Mouse (Mus musculus) left cerebral cortex, postnatal 10 days (tissue): ENCODE results near the gene Nudt4. TPM values are rescaled to one million over a fixed set of nuclear protein-coding genes. Genes with fewer than 3 reads are reported as not detected.
"Not testable (repeated sequence)": the region's sequence is repeated elsewhere in the genome, so short reads cannot be mapped to it uniquely, and the experiment has no call there.

ENCODE experiments used
- DNase-seq, 2 experiments: peaks; one replicate each; pipeline ENCODE4 v3.0.0; 2021 to 2022; ENCODE audit warnings: low spot score in 2 of 2, mixed read lengths in 1 of 2; ENCODE audit errors: extremely low spot score in 1 of 2
- intact Hi-C: fragments of 180-260 bp; cut with DNase I; formaldehyde crosslinking; loops from one replicate; pipeline ENCODE4 v1.15.1; 2025
- total RNA-seq, 2 experiments: library from RNA; stranded (reverse); gene quantifications; 2 replicates each; pipeline ENCODE4 v1.2.3; 2021

Gene Nudt4
- total RNA-seq, 2 experiments from 2014 or later = 207 to 231 TPM

GRCm38 (mm10) chr10:95574994-95575393, 11.0 kb upstream of the Nudt4 start:
- intact Hi-C loops = no loop called here
- no peak for DNase-seq

- intact Hi-C loops = loop anchor here (10.0 kb wide), 1 partner anchor 135 kb away; no protein-coding TSS in a partner anchor
- DNase-seq = no peak
These were observed 5.5 kb upstream of the Nudt4 start for GRCm38 (mm10) chr10:95569441-95569840.

GRCm38 (mm10) chr10:95568016-95568415, 4.1 kb upstream of the Nudt4 start:
- intact Hi-C loops = loop anchor here (10.0 kb wide), 1 partner anchor 137 kb away; no protein-coding TSS in a partner anchor
- no peak for DNase-seq

- no peak for DNase-seq
- intact Hi-C loops = loop anchor here (10.0 kb wide), 1 partner anchor 137 kb away; no protein-coding TSS in a partner anchor
These were observed 3.6 kb upstream of the Nudt4 start for GRCm38 (mm10) chr10:95567550-95567949.

DNA sequence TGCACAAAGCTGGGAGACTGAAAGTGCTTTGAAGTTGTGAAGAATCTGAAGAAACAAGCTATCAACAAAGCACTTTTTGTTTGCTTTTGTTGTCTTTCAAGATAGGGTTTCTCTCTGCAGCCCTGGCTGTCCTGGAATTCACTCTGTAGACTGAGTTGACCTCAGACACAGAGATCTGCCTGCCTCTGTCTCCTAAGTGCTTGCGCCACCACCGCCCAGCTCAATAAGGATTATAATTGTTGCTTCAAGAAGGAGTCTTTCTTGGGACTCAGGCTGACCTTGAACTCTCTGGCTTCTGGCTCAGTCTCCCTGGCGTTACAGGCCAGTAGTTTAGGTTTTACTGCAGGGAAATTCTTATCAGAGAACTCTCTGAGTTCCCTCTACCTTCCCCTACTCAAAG, 2.8 kb upstream of the Nudt4 start:
- no peak for DNase-seq
- intact Hi-C loops = loop anchor here (10.0 kb wide), 1 partner anchor 138 kb away; no protein-coding TSS in a partner anchor

DNA sequence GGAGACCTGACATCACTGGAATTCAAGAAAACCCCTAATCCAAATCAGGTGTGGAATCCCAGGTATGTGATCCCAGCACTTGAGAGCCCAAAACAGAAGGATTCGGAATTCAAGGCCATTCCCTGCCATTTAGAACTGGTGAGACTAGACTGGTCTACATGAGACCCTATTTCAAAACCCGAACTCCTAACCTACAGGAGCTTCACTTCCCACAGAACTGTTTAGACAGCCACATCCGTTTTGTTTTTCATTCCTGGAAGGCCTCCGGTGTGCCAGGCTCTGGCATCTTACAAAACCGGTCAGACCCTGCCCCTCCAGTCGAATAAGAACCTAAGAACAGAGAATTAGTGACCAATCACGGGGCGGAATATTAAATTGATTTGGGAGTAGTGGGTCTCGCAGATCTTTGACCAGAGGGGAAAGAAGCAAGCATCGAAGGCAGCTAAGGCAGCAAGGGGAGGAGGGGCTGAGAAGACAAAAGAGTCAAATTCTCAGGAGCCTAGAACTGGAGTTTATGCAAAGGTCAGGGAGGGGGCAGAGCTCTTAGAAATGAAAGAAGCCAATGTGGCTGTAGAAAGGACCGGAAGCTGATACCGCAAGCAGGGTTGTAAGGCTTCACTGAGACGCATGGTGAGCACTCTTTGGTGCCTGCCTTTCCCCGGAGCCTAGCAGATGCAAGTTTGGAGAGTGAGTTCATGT, 1.4 kb upstream of the Nudt4 start:
- DNase-seq = no peak
- intact Hi-C loops = loop anchor here (10.0 kb wide), 1 partner anchor 139 kb away; no protein-coding TSS in a partner anchor

DNA sequence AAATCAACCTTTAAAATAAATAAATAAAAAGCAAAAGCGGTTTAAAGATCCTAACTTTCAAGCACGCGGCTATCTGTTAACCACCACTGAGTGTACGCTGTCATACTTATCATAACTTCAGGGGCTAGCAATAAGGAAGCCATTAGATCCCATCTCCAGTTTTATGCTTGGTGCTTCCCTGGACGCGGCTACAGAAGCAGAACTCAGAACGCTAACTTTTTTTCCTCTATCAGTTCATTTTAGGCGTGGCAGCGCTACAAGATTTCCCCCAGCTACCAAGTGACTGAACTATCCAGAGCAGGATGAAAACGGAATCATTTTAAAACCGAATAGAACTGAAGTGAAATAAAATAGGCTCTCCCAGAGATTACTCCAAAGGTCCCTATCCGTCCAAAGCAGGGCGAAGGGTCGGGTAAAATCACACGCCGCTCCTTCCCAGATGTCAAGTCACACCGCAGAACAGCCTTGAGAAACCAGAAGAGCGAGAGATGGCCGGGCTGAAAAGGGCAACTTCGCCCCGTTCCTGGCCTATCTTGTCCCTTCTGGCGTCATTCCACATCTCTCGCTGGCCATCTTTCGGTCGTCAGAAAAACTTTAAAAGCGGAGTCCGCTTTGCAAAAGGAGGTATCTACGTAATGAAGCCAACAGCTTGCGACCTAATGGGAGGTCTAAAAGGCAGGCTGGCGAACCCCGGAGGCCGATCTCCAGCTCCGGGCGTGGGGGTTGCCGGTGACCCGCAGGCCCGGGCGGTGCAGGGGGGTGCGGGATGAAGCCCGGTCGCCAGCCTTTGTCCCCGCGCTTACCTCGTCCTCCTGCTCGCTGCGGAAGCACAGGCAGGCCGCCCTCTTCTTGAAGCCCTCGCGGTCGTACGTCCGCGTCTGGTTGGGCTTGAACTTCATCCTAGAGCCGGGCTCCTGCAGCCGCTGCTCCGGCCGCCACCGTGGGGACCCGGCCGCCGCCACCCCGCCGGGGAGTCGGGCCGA, 796 bp downstream of the Nudt4 start:
- intact Hi-C loops = loop anchor here (5.0 to 10.0 kb wide), 2 partner anchors 49 to 142 kb away; no protein-coding TSS in a partner anchor

GRCm38 (mm10) chr10:95562395-95562794, 1.6 kb downstream of the Nudt4 start:
- intact Hi-C loops = loop anchor here (5.0 to 10.0 kb wide), 2 partner anchors 50 to 142 kb away; no protein-coding TSS in a partner anchor
- no peak for DNase-seq

More for the DNA sequence above, 796 bp downstream of the Nudt4 start:
- DNase-seq = peak in 1 of 2 experiments; percentile 63

GRCm38 (mm10) chr10:95561616-95562015, 2.3 kb downstream of the Nudt4 start:
- DNase-seq = no peak
- intact Hi-C loops = loop anchor here (5.0 to 10.0 kb wide), 2 partner anchors 51 to 143 kb away; no protein-coding TSS in a partner anchor

- DNase-seq = no peak
These were observed 3.5 kb downstream of the Nudt4 start for GRCm38 (mm10) chr10:95560394-95560983.

GRCm38 (mm10) chr10:95559426-95559825, 4.5 kb downstream of the Nudt4 start:
- intact Hi-C loops = no loop called here
- no peak for DNase-seq

More at GRCm38 (mm10) chr10:95560394-95560983, 3.5 kb downstream of the Nudt4 start:
- intact Hi-C loops = loop anchor here (5.0 to 10.0 kb wide), 2 partner anchors 52 to 144 kb away; no protein-coding TSS in a partner anchor

DNA sequence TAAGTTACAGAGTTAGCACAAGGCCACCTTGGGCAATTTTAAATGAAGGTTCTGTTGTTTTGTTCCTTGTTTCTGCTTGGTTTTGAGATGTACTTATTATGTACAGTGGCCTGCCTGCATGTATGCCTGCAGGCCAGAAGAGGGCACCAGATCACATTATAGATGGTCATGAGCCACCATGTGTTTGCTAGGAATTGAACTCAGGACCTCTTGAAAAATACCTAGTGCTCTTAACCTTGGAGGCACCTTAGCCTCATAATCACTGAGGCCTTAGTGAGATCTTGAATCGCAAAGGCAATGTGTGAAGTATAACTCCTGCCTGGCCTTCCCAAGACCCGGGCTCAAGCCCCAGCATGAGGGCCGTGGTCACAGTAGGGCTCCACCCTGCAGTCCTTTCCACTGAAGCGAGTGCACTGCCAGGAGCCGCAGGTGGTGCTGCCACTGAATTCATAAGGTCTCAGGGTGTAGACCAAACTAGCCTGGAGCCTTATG, 6.6 kb downstream of the Nudt4 start:
- intact Hi-C loops = no loop called here
- no peak for DNase-seq

GRCm38 (mm10) chr10:95555866-95556265, 8.1 kb downstream of the Nudt4 start:
- DNase-seq = peak in 1 of 2 experiments; percentile 40
- intact Hi-C loops = no loop called here

DNA sequence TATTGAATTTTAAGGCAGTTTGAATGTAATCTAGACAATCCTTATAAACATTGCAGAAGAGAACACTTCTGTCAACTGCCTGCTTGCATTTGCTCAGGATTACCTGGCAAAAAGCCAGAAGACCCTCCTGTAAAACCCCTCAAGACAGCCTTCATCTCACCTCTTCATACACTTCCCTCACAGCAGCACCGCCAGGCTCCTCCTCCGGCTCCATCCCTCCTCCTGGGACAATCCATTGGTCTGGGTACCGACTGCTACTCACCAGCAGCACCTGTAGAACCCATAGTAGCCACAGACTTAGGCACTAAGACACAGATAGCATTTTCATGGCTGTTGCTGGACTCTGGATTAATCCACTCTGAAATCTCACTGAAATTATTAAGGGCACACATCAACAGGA, 11.6 kb downstream of the Nudt4 start:
- intact Hi-C loops = loop anchor here (5.0 kb wide), 2 partner anchors 305 to 480 kb away; no protein-coding TSS in a partner anchor
- no peak for DNase-seq

- DNase-seq = no peak
- intact Hi-C loops = loop anchor here (5.0 kb wide), 2 partner anchors 306 to 481 kb away; no protein-coding TSS in a partner anchor
These were observed 12.2 kb downstream of the Nudt4 start for GRCm38 (mm10) chr10:95551752-95552151.

- DNase-seq = no peak
- intact Hi-C loops = loop anchor here (1.0 to 5.0 kb wide), 3 partner anchors 307 to 482 kb away; no protein-coding TSS in a partner anchor
These were observed 13.4 kb downstream of the Nudt4 start for GRCm38 (mm10) chr10:95550506-95550905.

GRCm38 (mm10) chr10:95549080-95549479, 14.9 kb downstream of the Nudt4 start:
- DNase-seq, intact Hi-C loops: not testable (repeated sequence)

DNA sequence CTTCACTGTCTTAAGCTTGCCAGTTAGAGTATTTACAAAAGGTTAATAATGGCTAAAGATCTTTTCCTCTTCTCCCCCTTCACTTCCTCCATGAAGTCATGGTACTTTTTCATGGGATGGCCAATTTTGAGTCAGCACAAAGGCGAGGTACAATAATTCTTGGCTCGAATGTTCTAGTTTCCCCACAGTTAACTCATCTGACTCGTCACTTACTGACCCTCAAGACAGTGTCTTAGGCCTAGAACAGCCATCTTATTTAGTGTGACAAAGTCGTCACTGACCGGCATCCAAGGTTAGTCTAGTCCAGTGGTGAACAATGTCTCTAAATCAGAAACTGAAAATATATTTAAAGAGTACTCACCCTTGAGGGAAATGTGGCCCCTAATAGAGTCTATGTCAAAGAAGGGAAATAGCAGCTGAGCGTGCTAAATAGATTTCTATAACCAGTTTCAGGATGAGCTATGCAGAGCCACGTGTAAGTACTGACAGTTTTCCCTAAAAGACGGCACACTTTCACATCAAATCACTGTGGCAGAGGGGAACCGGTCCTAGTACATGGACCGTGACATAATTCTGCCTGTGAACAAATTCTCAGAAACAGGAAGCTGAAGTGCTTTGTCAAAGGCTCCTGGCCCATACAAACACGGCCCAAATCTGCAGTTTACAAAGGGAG, 15.7 kb downstream of the Nudt4 start:
- DNase-seq = no peak
- intact Hi-C loops = no loop called here
